14 mouse cellular contexts compared by ENCODE assay signal in the genomic region with DNA sequence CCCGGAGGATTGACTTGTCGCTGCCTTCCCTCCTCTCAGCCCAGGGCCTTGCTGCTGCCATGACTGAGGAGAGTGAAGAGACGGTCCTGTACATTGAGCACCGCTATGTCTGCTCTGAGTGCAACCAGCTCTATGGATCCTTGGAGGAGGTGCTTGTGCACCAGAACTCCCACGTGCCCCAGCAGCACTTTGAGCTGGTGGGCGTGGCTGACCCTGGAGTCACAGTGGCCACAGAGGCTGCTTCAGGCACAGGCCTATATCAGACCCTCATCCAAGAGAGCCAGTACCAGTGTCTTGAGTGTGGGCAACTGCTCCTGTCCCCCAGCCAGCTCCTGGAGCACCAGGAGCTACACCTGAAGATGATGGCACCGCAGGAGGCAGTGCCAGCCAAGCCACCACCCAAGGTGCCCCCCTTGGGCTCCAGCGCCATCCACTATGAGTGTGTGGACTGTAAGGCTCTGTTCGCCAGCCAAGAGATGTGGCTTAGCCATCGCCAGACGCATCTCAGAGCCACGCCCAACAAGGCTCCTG. TPM values are rescaled to one million over a fixed set of nuclear protein-coding genes. Genes with fewer than 3 reads are reported as not detected.
DNase-seq lines count a peak whose midpoint lies in the region; ATAC-seq and TF ChIP-seq lines count a peak whose summit lies in the region.
"Had no signal": no experiment of that assay in that cellular context is flagged by ENCODE, and none has a peak within 500 bp of the region (broad histone marks: within the 10 kb centered on the region; RNA-seq: fewer than 3 reads in every experiment).

No protein-coding gene starts in this region.

- no peak for TF ChIP-seq POLR2A in lung, adult 2 months (IDR thresholded peaks at IDR 0.05; ENCODE audit: borderline replicate concordance, extremely low read depth, low read depth, low read length)

- H3K4me3 ChIP-seq in lung, adult 2 months (replicated peaks; ENCODE audit: extremely low read depth, low read depth, low read length), result no peak overlapping the region
- no peak overlapping the region for H3K4me3 ChIP-seq in midbrain, postnatal 0 days (ENCODE audit: low read depth, low read length)
- H3K4me3 ChIP-seq: midbrain, embryonic 15.5 days; neural tube, embryonic 13.5 days had no signal

- peaks cover 10% of the 10 kb centered on the region for H3K4me1 ChIP-seq in lung, adult 2 months (ENCODE audit: control insufficient read depth, insufficient read depth, low read length)
- H3K4me1 ChIP-seq in midbrain, postnatal 0 days (ENCODE audit: insufficient read depth, low read length), result peaks cover 18% of the 10 kb centered on the region

- ATAC-seq in midbrain, postnatal 0 days (ENCODE audit: low FRiP score), result no peak
- ATAC-seq: midbrain, embryonic 15.5 days had no signal

- H3K9me3 ChIP-seq in midbrain, postnatal 0 days (ENCODE audit: low read length), result no peaks in the 10 kb centered on the region
- H3K9me3 ChIP-seq: liver, embryonic 15.5 days; midbrain, embryonic 15.5 days; neural tube, embryonic 13.5 days had no signal

- WGBS in lung, adult 2 months, result 79% methylated on average over 12 of the region's 12 CpGs
- WGBS in midbrain, postnatal 0 days, result 78% methylated on average over 12 of the region's 12 CpGs

- no peaks in the 10 kb centered on the region for H3K27me3 ChIP-seq in midbrain, postnatal 0 days (ENCODE audit: insufficient read depth, low read length)
- H3K27me3 ChIP-seq: liver, embryonic 15.5 days; midbrain, embryonic 15.5 days; neural tube, embryonic 13.5 days had no signal

- H3K9ac ChIP-seq in midbrain, postnatal 0 days (replicated peaks; ENCODE audit: low read length, poor library complexity, severe bottlenecking), result no peak overlapping the region
- H3K9ac ChIP-seq: midbrain, embryonic 15.5 days had no signal

- no peak overlapping the region for H3K27ac ChIP-seq in midbrain, postnatal 0 days (ENCODE audit: low read depth, low read length)
- H3K27ac ChIP-seq: liver, embryonic 15.5 days; macrophage; midbrain, embryonic 15.5 days; neural tube, embryonic 13.5 days had no signal

- peaks cover 48% of the 10 kb centered on the region for H3K36me3 ChIP-seq in midbrain, postnatal 0 days (ENCODE audit: insufficient read depth, low read length)

- no peak for TF ChIP-seq CTCF in lung, adult 2 months (IDR thresholded peaks at IDR 0.05; ENCODE audit: insufficient read depth, low read length)
- no peak for TF ChIP-seq CTCF in midbrain, postnatal 0 days (IDR thresholded peaks at IDR 0.05)

- DNase-seq in heart, adult 11 months, result peak; percentile 86
- no peak for DNase-seq in heart, adult 8-10 months (ENCODE audit: low spot score)
- peak; percentile 30 for DNase-seq in lung, postnatal 36 days
- DNase-seq in lung, adult 2 months, result no peak
- DNase-seq in kidney, postnatal 14 days, result peak; percentile 38
- no peak for DNase-seq in frontal cortex, postnatal 36 days (ENCODE audit: low spot score in 2 of 2)
- no peak for DNase-seq in midbrain, postnatal 0 days (ENCODE audit: low spot score)
- DNase-seq: cerebellum, adult 18-20 months; heart, postnatal 10 days; thymus, postnatal 14 days had no signal

- H3K4me2 ChIP-seq in midbrain, postnatal 0 days (ENCODE audit: low read depth, low read length, poor library complexity, severe bottlenecking), result no peak overlapping the region

RNA-seq across cellular contexts. Expression of a gene that starts 7.2 kb away (rescaled TPM):
- 10 to 100 TPM in 1 of 4 experiments, 1 to 10 TPM in 3; 7.9 to 10.0 (median 9.0) TPM for total RNA-seq in heart, adult 8-10 months (2022)
- 46.8 and 48.4 TPM in 2 replicates for polyA plus RNA-seq in lung, adult 2 months (2012; rRNA removed)
- total RNA-seq in midbrain, postnatal 0 days (2014; rRNA removed), result 37.4 and 38.0 TPM in 2 replicates
- polyA plus RNA-seq in midbrain, postnatal 0 days (2015; fragmentation: Nextera tagmentation; extraction: Ambion mirVana), result 30.9 and 31.9 TPM in 2 replicates

RNA-seq across cellular contexts. Expression of a gene that starts 7.4 kb away (rescaled TPM):
- 1 to 10 TPM; 3.7 to 4.5 (median 3.8) TPM for total RNA-seq in heart, adult 8-10 months (2022)
- 28.5 and 31.1 TPM in 2 replicates for polyA plus RNA-seq in lung, adult 2 months (2012; rRNA removed)
- total RNA-seq in midbrain, postnatal 0 days (2014; rRNA removed), result 153 and 161 TPM in 2 replicates
- polyA plus RNA-seq in midbrain, postnatal 0 days (2015; fragmentation: Nextera tagmentation; extraction: Ambion mirVana), result 15.7 and 18.6 TPM in 2 replicates

Comparison
In these comparisons a context has a peak if more than half of its experiments do, and no peak if none do; other contexts are left out.
1. DNase-seq: peak in heart, adult 11 months (single experiment), lung, postnatal 36 days (single experiment) and kidney, postnatal 14 days (single experiment); none in heart, adult 8-10 months (single experiment), lung, adult 2 months (single experiment), frontal cortex, postnatal 36 days (0 of 2) and midbrain, postnatal 0 days (single experiment).
2. RNA of a gene that starts 7.4 kb away (total RNA-seq): 153 to 161 TPM in midbrain, postnatal 0 days; 3.7 to 4.5 TPM in heart, adult 8-10 months; every median in the first group is over 10 times any median in the second.